Mouse (Mus musculus) liver, embryonic 14.5 days (tissue): ENCODE measurements around the gene Clhc1. TPM values are rescaled to one million over a fixed set of nuclear protein-coding genes. Genes with fewer than 3 reads are reported as not detected.
A peak's percentile ranks its signal among the peaks of the same experiment; 100 is the strongest.
"Not testable (repeated sequence)": the region's sequence is repeated elsewhere in the genome, so short reads cannot be mapped to it uniquely, and the experiment has no call there.

Source experiments
- ATAC-seq: fragments of 200-750 bp; cut with Nextera tagmentation; 2 replicates; pipeline ENCODE4 v1.8.0; 2017; ENCODE audit warnings: moderate number of reproducible peaks, mild to moderate bottlenecking, moderate library complexity; ENCODE audit not compliant: insufficient read depth
- DNase-seq, 3 experiments: peaks; one replicate each; pipeline ENCODE4 v3.0.0-alpha.2; 2012 to 2013; ENCODE audit warnings: low read depth in 3 of 3, low spot score in 3 of 3
- H3K27ac ChIP-seq: fragments of 300-500 bp; sonication (generic); 2 replicates; pipeline ENCODE4 v1.5.1; 2014; ENCODE audit warnings: moderate library complexity, mild to moderate bottlenecking, control low read depth, inconsistent platforms
- H3K27me3 ChIP-seq: fragments of 300-500 bp; sonication (generic); 2 replicates; pipeline ENCODE4 v1.6.1; 2014; ENCODE audit warnings: mild to moderate bottlenecking, low read length, moderate library complexity; ENCODE audit not compliant: control insufficient read depth, insufficient read depth
- H3K36me3 ChIP-seq: fragments of 300-500 bp; sonication (generic); replicated peaks from 2 replicates; pipeline ENCODE4 v1.6.1; 2014; ENCODE audit warnings: low read depth; ENCODE audit not compliant: control insufficient read depth, insufficient read depth
- H3K4me1 ChIP-seq, 2 experiments: fragments of 200-500 bp in 1 of 2; fragments of 300-500 bp in 1 of 2; sonication (generic) in 1 of 2; replicated peaks; 2 replicates each; pipeline ENCODE4 v1.6.1; 2012 to 2014; ENCODE audit warnings: antibody characterized with exemption in 1 of 2, inconsistent platforms in 1 of 2, low read length in 1 of 2; ENCODE audit not compliant: control insufficient read depth in 2 of 2, insufficient read depth in 2 of 2
- H3K4me2 ChIP-seq: fragments of 300-500 bp; sonication (generic); 2 replicates; pipeline ENCODE4 v1.6.1; 2014; ENCODE audit warnings: low read depth, mild to moderate bottlenecking, control low read depth, moderate library complexity
- H3K4me3 ChIP-seq, 2 experiments: fragments of 200-500 bp in 1 of 2; fragments of 300-500 bp in 1 of 2; sonication (generic) in 1 of 2; 2 replicates each; pipeline ENCODE4 v1.5.1; 2012 to 2014; ENCODE audit warnings: low read depth in 2 of 2, low read length in 2 of 2, mild to moderate bottlenecking in 2 of 2, control low read depth in 1 of 2, inconsistent platforms in 1 of 2, moderate library complexity in 1 of 2; ENCODE audit not compliant: insufficient read depth in 1 of 2
- H3K9ac ChIP-seq: fragments of 300-500 bp; sonication (generic); replicated peaks from 2 replicates; pipeline ENCODE4 v1.6.1; 2014; ENCODE audit warnings: mild to moderate bottlenecking, control low read depth, moderate library complexity
- H3K9me3 ChIP-seq: fragments of 300-500 bp; sonication (generic); 2 replicates; pipeline ENCODE4 v1.6.1; 2016; ENCODE audit warnings: low read length, mixed read lengths; ENCODE audit not compliant: control insufficient read depth
- CTCF ChIP-seq: IDR thresholded peaks from 2 replicates; pipeline ENCODE4 v1.5.1; 2016; ENCODE audit warnings: antibody characterized with exemption, low read depth, control low read depth
- EP300 ChIP-seq: IDR thresholded peaks from 2 replicates; pipeline ENCODE4 v1.6.1; 2016; ENCODE audit warnings: antibody characterized with exemption, low read depth
- WGBS: fragments of 180-500 bp; shearing (Covaris S2); extraction: QIAGEN DNeasy Blood & Tissue Kit; methylation state at CpG from one replicate; pipeline ENCODE4 v1.1.7; 2014; ENCODE audit not compliant: insufficient replicate concordance; 5-methylcytosine and 5-hydroxymethylcytosine counted together
- polyA plus RNA-seq, 2 experiments: library from polyadenylated mRNA; depleted of rRNA in 1 of 2; stranded (reverse) in 1 of 2; unstranded in 1 of 2; fragments of >200 nt; fragmentation: Nextera tagmentation in 1 of 2; extraction: Ambion mirVana in 1 of 2; gene quantifications; 2 replicates each; pipeline versions ENCODE4 v1.2.1 to v1.2.3; 2012 to 2014

Gene Clhc1
- polyA plus RNA-seq, 2 experiments: 0.10 TPM; not detected in 1

DNA sequence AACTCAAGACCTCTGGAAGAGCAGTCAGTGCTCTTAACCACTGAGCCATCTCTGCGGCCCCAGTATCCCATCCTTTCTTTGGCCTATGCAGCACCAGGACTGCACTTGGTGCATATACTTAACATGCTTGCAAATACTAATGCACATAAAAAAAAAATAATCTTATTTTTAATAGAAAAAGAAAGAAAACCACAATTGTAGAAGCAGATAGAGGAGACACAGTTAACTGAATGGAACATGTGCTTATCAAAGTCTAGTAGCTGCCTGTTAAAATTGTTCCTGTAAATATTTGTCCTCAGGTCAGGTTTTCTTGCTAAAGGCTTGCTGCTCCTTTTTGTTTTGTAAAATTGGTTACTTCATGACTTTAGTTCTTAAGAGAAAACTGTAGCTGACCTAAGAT is 9.5 kb upstream of the Clhc1 start:
- 73% methylated on average over 1 of the region's 1 CpGs for WGBS
- peaks cover 42% of the 10 kb centered on the region for H3K36me3 ChIP-seq
- no peak for ATAC-seq

DNA sequence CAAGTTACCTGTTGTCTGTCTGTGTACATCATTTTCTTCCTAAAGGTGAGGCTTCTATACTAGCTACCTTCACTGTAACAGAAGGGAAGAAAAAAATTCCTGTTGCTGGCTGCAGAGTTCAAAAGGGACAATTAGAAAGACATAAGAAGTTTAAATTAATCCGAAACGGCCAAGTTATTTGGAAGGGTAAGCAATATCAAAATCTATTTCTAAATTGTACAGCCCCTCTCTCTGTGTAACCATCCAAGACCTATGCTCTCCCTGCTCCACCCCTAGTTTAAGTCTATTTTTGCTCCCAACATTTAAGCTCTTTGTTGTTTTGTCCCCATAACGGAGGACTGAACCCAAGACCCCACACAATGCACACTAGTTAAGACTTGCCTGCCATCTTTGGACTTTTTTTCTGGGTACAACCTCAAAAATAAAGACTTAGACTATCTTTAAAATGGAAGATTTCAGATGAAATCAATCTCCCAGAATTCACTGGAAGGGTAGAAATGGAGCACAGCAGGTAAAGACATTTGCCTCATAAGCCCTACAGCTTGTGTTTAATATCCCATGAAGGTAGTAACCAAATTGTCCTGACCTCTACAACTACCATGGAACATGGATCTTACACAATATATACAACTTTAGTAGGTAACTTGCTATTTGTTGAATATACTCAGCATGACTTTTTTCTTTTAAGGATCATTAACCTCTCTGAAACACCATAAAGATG is 3.4 kb upstream of the Clhc1 start:
- WGBS: 78% methylated on average over 3 of the region's 3 CpGs
- TF ChIP-seq EP300 (no peak), CTCF (no peak)
- ATAC-seq: no peak

More for the DNA sequence above, 9.5 kb upstream of the Clhc1 start:
- H3K9ac ChIP-seq: no peak overlapping the region
- H3K4me2 ChIP-seq: no peak overlapping the region
- H3K4me1 ChIP-seq: no peaks in the 10 kb centered on the region
- no peak overlapping the region for H3K27ac ChIP-seq
- no peak overlapping the region for H3K4me3 ChIP-seq
- no peaks in the 10 kb centered on the region for H3K27me3 ChIP-seq
- no peak for DNase-seq
- TF ChIP-seq EP300 (no peak), CTCF (no peak)
- H3K9me3 ChIP-seq: no peaks in the 10 kb centered on the region

DNA sequence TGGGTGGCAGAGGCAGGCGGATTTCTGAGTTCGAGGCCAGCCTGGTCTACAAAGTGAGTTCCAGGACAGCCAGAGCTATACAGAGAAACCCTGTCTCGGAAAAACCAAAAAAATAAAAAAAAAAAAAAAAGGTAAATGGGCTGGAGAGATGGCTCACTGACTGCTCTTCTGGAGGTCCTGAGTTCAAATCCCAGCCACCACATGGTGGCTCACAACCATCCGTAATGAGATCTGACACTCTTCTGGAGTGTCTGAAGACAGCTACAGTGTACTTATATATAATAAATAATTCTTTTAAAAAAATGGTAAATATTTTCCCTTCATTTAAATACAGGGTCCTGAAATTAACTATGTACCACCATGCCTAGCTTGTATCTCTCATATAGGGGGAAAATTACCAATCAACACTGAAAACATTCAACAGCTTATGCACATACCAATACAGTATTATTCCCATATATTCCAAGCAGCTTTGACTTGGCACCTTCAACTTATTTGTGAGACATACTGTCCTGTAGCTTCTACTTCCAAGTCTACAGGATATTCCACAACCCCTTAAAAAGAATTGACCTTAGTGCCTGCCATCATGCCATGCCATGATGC is 2.5 kb upstream of the Clhc1 start:
- not testable (repeated sequence) for H3K27me3 ChIP-seq, H3K4me2 ChIP-seq, ATAC-seq, H3K4me3 ChIP-seq, H3K27ac ChIP-seq, H3K9me3 ChIP-seq, H3K9ac ChIP-seq, DNase-seq
- H3K4me1 ChIP-seq: peaks cover 8 to 13% of the 10 kb centered on the region in 2 experiments
- H3K36me3 ChIP-seq: peaks cover 39% of the 10 kb centered on the region
- 65% methylated on average over 4 of the region's 4 CpGs for WGBS

More for the DNA sequence above, 3.4 kb upstream of the Clhc1 start:
- Histone ChIP-seq H3K27ac (no peak overlapping the region), H3K9me3 (no peaks in the 10 kb centered on the region), H3K4me3 (no peak overlapping the region), H3K4me1 (peaks cover 8 to 13% of the 10 kb centered on the region in 2 experiments), H3K4me2 (no peak overlapping the region), H3K27me3 (no peaks in the 10 kb centered on the region), H3K36me3 (peaks cover 41% of the 10 kb centered on the region), H3K9ac (no peak overlapping the region)
- no peak for DNase-seq

DNA sequence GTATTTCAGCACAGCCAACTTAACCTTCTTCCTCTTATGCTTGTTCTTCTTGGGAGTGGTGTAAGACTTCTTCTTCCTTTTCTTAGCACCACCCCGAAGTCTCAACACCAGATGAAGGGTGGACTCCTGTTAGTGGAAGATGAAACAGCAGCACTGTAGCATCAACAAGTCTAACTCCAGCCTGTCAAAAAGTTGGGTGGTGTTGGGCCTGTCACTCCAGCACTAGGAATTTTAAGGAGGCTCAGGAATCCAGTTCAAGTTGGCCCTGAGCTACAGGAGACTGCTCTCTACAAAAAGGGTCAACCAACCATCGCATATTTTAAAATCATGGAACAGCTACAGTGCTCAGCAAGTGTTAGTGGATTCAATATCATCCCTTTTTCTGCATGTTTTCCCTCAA is 1.5 kb upstream of the Clhc1 start:
- Histone ChIP-seq H3K4me1 (peaks cover 8 to 13% of the 10 kb centered on the region in 2 experiments), H3K4me3 (peak overlapping the region; percentile 87 to 99), H3K27ac (peak overlapping the region; percentile 54), H3K9ac (peak overlapping the region; percentile 90), H3K4me2 (peak overlapping the region; percentile 90), H3K36me3 (peaks cover 33% of the 10 kb centered on the region)
- WGBS: 45% methylated on average over 2 of the region's 2 CpGs
- H3K27me3 ChIP-seq, DNase-seq, ATAC-seq, H3K9me3 ChIP-seq: not testable (repeated sequence)

DNA sequence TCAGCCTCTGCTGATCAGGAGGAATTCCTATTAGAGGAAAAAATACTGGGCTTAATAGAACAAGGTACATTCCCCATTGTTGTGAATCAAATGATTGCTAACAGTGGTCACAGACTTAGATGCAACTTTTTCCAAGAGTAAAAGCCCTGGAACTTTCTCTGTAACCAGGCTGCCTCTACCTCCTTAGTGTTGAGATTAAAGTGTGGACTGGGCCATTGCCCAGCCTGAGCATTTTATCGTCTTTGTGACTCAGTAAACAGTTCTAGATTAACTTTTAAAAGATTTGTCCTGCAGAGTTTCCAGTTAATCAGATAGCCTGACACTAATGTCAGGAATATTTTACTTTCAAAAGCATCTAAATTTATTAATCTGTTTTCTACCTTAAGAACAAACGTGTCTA is 988 bp upstream of the Clhc1 start:
- Histone ChIP-seq H3K4me2 (peak overlapping the region; percentile 90), H3K4me3 (peak overlapping the region; percentile 87 to 99), H3K27me3 (no peaks in the 10 kb centered on the region), H3K36me3 (peaks cover 29% of the 10 kb centered on the region), H3K9ac (peak overlapping the region; percentile 90), H3K4me1 (peaks cover 8 to 13% of the 10 kb centered on the region in 2 experiments), H3K27ac (peak overlapping the region; percentile 54), H3K9me3 (no peaks in the 10 kb centered on the region)
- no peak for DNase-seq
- no peak for ATAC-seq
- WGBS: 6% methylated on average over 2 of the region's 2 CpGs
- TF ChIP-seq EP300: no peak
- no peak for TF ChIP-seq CTCF
